Mouse (Mus musculus): ENCODE measurements around the gene Gm13288.
"Not testable (repeated sequence)": the region's sequence is repeated elsewhere in the genome, so short reads cannot be mapped to it uniquely, and the experiment has no call there.

Gm13288 gene

DNA sequence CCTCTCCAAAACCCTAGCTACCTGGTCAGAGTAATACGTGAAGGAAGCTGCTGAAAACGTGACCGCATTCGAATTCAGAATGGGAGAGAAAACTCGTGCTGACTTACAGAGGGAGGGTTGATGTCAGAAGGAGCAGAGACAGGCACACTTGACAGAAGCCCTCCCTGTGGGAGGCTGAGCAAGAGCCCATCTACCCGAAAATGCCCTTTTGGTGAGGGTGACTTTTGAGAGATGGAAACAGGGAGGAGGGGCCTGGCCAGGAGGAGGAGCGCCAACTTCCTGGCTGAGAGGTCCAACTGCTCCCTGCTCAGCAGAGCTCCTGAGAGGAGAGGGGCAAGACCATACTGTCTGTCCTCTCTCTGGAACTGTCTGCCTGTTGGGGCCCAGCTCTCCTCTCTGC, 6.0 kb upstream of the Gm13288 start, which contains the start of gene Gm13285:
Gm13285 (plus strand) TSS at position 301 of the 400 bp plus-strand sequence.
- not testable (repeated sequence) for DNase-seq (ENCODE audit: low spot score)

DNA sequence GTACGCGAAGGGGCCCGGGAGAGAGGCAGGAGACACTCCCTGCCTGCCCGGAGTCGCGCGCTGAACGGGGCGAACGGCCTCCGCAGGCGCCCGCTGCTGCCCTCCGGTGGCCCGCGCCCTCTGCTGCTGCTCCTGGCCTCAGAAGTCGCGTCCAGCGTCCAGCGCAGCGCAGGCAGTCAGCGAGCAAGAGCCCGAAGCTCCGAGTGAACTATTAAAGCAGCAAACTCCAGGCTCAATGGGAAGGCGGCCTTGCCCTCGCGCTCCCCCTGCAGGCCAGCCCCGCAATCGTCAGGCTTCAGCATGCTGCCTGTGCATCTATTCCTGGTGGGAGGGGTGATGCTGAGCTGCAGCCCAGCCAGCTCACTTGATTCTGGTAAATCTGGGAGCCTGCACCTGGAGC, 2.4 kb upstream of the Gm13288 start, which contains the start of gene Gm13287:
Gm13287 (plus strand) TSS at position 301 of the 400 bp plus-strand sequence.
- not testable (repeated sequence) for DNase-seq (ENCODE audit: low spot score)

DNA sequence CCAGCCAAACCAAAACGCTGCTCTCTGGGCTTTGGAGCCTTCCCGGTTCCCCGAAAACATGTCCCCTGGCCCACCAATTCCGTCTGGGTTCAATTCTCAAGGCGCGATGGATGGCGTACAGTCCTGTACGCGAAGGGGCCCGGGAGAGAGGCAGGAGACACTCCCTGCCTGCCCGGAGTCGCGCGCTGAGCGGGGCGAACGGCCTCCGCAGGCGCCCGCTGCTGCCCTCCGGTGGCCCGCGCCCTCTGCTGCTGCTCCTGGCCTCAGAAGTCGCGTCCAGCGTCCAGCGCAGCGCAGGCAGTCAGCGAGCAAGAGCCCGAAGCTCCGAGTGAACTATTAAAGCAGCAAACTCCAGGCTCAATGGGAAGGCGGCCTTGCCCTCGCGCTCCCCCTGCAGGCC, 430 bp downstream of the Gm13288 start:
- not testable (repeated sequence) for DNase-seq (ENCODE audit: low spot score)

DNA sequence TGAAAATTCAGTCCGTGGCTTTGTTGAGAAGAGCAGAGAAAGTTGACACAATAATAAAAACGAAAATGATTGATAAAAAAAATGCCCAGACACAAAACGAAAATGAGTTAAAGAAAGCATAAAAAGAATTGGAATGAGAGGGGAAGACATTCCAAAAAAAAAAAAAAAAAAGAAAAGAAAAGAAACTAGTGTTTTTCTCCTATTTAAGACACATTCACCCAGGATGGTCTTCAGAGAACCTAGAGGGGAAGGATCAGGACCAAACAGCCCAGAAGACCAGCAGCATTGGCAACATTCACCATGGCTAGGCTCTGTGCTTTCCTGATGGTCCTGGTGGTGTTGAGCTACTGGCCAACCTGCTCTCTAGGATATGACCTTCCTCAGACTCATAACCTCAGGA, 10.6 kb downstream of the Gm13288 start, which contains the start of gene Ifna7:
Ifna7 (plus strand) TSS at position 301 of the 400 bp plus-strand sequence.
- DNase-seq (ENCODE audit: low spot score), result no peak

DNA sequence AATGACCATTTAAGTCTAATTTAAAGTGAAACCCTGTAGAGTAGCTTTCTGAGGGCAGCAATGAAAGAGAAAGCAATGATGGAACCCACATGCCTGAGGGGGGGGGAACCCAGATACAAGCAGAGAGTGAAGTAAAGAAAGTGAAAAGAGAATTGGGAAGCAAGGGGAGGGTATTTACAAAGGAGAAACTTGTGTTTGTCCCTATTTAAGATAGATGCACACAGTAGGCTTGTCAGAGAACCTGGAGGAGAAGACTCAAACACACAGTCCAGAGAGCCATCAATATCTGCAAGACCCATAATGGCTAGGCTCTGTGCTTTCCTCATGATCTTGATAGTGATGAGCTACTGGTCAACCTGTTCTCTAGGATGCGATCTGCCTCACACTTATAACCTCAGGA, 14.3 kb downstream of the Gm13288 start, which contains the start of gene Ifna11:
Ifna11 (plus strand) TSS at position 301 of the 400 bp plus-strand sequence.
- no peak for DNase-seq (ENCODE audit: low spot score)

DNA sequence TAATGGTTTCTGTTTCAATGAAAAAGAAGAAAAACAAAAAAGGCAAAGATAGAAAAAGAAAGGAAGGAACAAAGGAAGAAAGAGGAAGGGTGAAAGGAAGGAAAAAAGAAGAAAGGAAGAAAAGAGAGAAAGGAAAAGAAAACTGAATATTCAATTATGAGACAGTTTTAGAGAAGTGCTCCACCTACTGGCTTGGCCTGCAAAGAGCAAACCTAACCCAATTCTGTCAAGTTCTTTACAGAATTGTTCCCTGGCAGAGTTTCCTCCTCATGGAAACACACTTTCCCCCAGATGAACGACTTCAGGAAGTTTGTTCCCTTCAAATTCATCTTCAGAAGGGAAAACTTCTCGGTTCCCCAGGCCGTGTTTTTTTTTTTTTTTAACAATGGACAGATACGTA, 17.7 kb downstream of the Gm13288 start:
- no peak for DNase-seq (ENCODE audit: low spot score)

DNA sequence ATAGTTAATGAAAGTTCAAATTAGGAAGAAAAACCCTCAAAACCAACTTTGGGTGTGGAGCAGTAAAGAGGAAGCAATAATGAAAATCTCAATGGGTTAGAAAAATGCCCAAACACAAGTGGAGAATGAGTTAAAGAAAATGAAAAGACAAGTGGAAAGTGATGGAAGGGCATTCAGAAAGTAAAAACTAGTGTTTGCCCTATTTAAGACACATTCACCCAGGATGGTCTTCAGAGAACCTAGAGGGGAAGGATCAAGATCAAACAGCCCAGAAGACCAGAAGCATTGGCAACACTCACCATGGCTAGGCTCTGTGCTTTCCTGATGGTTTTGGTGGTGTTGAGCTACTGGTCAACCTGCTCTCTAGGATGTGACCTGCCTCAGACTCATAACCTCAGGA, 21.8 kb downstream of the Gm13288 start, which contains the start of gene Ifna6:
Ifna6 (plus strand) TSS at position 301 of the 400 bp plus-strand sequence.
- not testable (repeated sequence) for DNase-seq (ENCODE audit: low spot score)

DNA sequence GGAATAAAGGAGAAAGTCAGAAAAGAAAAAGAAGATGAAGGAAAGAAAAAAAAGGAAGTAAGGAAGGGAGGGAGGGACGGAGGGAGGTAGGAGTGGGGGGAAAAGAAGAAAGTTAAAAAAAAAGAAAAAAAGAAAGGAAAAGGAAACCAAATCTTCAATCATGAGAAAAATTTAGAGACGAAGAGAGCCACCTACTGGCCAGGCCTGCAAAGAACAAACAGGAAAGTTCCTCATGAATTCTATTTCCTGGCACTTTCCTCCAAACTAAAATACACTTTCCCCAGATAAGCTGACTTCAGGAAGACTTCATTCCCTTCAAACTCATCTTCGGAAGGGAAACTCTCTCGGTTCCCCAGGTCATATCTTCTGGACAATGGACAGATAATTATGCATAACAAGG, 25.2 kb downstream of the Gm13288 start:
- DNase-seq (ENCODE audit: low spot score), result no peak

DNA sequence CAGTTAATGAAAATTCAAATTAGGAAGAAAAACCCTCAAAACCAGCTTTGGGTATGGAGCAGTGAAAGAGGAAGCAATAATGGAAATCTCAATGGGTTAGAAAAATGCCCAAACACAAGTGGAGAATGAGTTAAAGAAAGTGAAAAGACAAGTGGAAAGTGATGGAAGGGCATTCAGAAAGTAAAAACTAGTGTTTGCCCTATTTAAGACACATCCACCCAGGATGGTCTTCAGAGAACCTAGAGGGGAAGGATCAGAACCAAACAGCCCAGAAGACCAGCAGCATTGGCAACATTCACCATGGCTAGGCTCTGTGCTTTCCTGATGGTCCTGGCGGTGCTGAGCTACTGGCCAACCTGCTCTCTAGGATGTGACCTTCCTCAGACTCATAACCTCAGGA, 29.9 kb downstream of the Gm13288 start, which contains the start of gene Ifna5:
Ifna5 (plus strand) TSS at position 301 of the 400 bp plus-strand sequence.
- not testable (repeated sequence) for DNase-seq (ENCODE audit: low spot score)

DNA sequence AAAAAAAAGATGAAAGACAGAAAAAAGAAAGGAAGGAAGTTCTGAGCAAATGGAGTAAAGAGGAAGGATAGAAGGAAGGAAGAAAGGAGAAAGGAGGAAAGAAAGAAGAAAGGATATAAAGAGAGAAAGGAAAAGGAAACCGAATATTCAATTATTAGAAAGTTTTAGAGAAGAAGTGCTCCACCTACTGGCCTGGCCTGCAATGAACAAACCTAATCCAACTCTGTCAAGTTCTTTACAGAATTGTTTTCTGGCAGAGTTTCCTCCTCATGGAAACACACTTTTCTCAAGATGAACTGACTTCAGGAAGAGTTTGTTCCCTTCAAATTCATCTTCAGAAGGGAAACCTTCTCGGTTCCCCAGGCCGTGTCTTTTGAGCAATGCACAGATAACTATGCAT, 33.5 kb downstream of the Gm13288 start:
- DNase-seq (ENCODE audit: low spot score), result no peak

DNA sequence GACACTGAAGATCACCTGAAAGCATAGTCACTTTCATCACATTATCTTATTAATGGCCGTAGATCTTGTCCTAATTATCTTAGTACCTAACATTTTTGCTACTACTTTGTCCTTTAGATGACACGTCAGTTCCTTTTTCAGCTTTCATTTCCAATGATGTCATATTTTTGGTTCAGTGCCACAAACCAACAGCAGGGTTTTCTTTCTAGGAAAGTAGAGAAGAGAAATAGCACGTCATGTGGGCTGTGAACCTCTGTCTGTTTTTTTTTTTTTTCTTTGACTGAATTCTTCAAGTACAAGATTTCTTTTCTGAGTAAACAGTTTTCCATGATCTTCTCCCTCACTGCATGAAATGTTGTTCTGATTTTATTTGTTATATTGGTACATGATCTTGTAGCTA, 34.7 kb downstream of the Gm13288 start:
- no peak for DNase-seq (ENCODE audit: low spot score)

DNA sequence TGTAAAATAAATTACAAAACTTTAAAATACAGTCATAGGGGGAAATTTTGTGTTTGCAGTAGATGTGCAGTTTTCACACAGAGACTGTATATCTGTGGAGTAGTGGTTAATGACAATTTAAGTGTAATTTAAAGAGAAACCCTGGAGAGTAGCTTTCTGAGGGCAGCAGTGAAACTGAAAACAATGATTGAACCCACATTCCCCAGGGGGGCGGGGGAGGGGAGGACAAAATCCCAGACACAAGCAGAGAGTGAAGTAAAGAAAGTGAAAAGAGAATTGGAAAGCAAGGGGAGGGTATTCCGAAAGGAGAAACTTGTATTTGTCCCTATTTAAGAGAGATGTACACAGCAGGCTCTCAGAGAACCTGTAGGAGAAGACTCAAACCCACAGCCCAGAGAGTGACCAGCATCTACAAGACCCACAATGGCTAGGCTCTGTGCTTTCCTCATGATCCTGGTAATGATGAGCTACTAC, 36.1 kb downstream of the Gm13288 start, which contains the start of gene Ifna4:
Ifna4 (plus strand) TSS at position 424 of the 474 bp plus-strand sequence.
- DNase-seq (ENCODE audit: low spot score), result no peak

DNA sequence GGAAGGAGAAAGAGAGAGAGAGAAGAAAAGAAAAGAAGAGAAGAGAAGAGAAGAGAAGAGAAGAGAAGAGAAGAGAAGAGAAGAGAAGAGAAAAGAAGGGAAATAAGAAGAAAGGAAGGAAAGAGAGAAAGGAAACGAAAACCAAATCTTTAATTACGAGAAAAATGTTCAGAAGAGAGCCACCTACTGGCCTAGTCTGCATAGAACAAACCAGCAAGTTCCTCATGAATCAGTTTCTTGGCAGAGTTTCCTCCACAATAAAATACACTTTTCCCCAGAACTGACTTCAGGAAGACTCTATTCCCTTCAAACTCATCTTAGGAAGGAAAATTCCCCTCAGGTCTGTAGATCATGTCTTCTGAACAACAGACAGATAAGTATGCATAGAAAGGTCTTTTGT, 40.0 kb downstream of the Gm13288 start:
- DNase-seq (ENCODE audit: low spot score), result no peak

DNA sequence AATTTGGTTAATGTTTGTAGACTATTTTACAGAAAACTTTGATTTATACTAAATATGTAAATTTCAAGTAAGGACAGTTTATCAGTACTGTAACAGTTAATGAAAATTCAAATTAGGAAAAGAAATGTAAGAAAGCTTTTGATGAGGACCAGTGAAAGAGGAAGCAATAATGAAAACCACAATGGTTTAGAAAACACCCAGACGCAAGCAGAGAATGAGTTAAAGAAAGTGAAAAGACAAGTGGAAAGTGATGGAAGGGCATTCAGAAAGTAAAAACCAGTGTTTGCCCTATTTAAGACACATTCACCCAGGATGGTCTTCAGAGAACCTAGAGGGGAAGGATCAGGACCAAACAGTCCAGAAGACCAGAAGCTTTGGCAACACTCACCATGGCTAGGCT, 44.4 kb downstream of the Gm13288 start, which contains the start of gene Ifna1:
Ifna1 (plus strand) TSS at position 390 of the 400 bp plus-strand sequence.
- no peak for DNase-seq (ENCODE audit: low spot score)

DNA sequence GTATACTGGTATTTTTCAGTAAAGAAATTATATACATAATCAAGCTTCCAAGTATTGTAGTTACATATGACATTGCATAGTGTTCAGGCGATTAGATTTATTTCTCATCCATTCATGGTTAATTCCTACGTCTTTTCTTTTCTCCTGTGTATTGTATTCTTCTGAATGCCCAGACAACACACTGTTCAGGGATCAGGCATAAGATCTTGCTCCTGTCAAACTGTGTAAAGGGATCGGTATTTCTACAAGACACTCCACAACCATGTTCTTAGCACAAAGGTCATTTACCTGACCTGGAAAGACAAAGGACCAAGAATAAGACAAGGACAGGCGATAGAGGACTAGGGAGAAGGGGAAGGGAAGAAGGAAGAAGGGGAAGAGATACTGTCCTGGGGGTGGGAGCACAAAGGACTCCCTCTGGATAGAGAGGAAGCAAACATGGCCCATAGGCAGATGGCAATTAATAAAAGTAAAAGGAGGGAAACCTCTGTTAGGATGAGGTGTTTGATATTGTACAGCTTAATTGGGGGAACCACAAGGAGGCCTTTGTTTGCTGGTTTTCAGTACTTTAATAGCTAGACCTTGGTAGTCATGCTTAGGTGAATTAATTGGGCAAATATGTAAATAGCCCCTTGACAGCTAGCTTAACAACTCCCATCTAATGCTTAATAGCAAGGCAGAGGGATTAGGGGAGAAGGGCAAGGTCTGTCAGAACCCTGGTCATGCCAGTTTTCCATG, 45.9 kb downstream of the Gm13288 start:
- no peak for DNase-seq (ENCODE audit: low spot score)

Measured in spleen, adult 12 weeks (tissue).